Mouse (Mus musculus) liver, adult 2 months (tissue): ENCODE data around the gene Pex7. TPM values are rescaled to one million over a fixed set of nuclear protein-coding genes. Genes with fewer than 3 reads are reported as not detected.
A peak's percentile ranks its signal among the peaks of the same experiment; 100 is the strongest.

ENCODE experiments used
- DNase-seq: peaks from one replicate; pipeline ENCODE4 v3.0.0-alpha.2; 2011; ENCODE audit warnings: low read depth, low spot score; ENCODE audit errors: extremely low read depth
- H3K27ac ChIP-seq: fragments of 200-500 bp; replicated peaks from 2 replicates; pipeline ENCODE4 v1.5.1; 2012; ENCODE audit warnings: low read depth, mild to moderate bottlenecking, control low read depth, inconsistent platforms, low read length; ENCODE audit not compliant: insufficient read depth
- H3K27me3 ChIP-seq: fragments of 200-500 bp; 2 replicates; pipeline ENCODE4 v1.6.1; 2012; ENCODE audit warnings: mild to moderate bottlenecking, moderate library complexity, low read length, inconsistent platforms; ENCODE audit not compliant: control insufficient read depth, insufficient read depth
- H3K36me3 ChIP-seq: fragments of 200-500 bp; 2 replicates; pipeline ENCODE4 v1.6.1; 2012; ENCODE audit warnings: low read length, inconsistent platforms; ENCODE audit not compliant: control insufficient read depth, insufficient read depth
- H3K4me1 ChIP-seq: fragments of 200-500 bp; 2 replicates; pipeline ENCODE4 v1.6.1; 2011; ENCODE audit warnings: low read length; ENCODE audit not compliant: control insufficient read depth, insufficient read depth
- H3K4me3 ChIP-seq: fragments of 200-500 bp; 2 replicates; pipeline ENCODE4 v1.5.1; 2011; ENCODE audit warnings: low read depth, mild to moderate bottlenecking, control low read depth, low read length, moderate library complexity; ENCODE audit not compliant: insufficient read depth
- H3K79me2 ChIP-seq: fragments of 200-500 bp; 2 replicates; pipeline ENCODE4 v1.6.1; 2012; ENCODE audit warnings: inconsistent platforms, mild to moderate bottlenecking, low read length, moderate library complexity; ENCODE audit not compliant: control insufficient read depth, insufficient read depth
- H3K9ac ChIP-seq: fragments of 200-500 bp; 2 replicates; pipeline ENCODE4 v1.6.1; 2012; ENCODE audit warnings: low read depth, mild to moderate bottlenecking, control low read depth, inconsistent platforms, low read length
- CTCF ChIP-seq: fragments of 200-500 bp; IDR thresholded peaks from 2 replicates; pipeline ENCODE4 v1.5.1; 2011; ENCODE audit warnings: low read depth, low read length, control low read depth
- POLR2A ChIP-seq: fragments of 200-500 bp; IDR thresholded peaks from 2 replicates; pipeline ENCODE4 v1.6.1; 2011; ENCODE audit warnings: low read length, control low read depth; ENCODE audit not compliant: insufficient read depth; ENCODE audit errors: extremely low read depth
- WGBS: fragments of 180-500 bp; shearing (Covaris S2); methylation state at CpG from one replicate; pipeline ENCODE4 v1.1.7; 2018; 5-methylcytosine and 5-hydroxymethylcytosine counted together
- polyA plus RNA-seq: library from polyadenylated mRNA; depleted of rRNA; stranded (reverse); fragments of >200 nt; gene quantifications from 2 replicates; pipeline ENCODE4 v1.2.3, GENCODE M21; 2012
- total RNA-seq: library from RNA; depleted of rRNA; stranded (reverse); fragments of >200 nt; gene quantifications from 2 replicates; pipeline ENCODE4 v1.2.3, GENCODE M21; 2014

The Pex7 gene
- total and polyA plus RNA-seq, 2 experiments = 114 to 118 TPM

DNA sequence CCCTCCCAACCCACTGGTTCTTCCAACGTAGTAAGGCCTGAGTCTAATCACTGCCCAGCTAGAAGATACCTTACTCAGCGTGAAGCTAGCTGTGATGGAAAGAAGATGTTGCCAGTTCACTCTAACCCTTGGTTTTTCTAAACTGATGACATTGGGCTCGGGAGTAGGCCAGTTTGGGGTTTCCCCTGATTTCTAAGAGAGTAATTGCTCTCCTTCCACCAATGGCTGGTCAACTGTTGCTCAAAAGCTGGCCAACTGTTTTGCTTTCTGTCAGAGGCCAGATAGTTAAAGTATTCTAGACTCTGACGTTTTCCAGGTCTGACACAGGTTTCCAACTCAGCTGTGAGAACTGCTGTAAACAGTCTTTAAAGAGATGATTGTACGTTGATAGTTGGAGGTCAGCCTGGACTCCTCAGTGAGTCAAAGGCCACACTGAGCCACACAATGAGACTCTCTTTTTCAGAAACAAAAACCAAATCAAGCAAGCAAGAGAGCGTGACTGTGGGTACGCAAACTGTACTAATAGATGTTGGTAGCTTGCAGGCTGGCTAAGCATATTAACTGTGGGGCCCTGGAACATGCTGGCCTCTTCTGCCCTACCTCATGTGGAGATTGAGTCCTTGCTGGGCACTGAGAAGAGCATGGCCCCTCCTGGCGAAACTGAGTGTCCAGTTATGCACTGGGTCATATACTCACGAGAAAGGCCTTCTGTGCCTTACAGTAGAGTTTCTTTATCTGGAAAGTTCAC is 29.6 kb upstream of the Pex7 start:
- DNase-seq = peak; percentile 95
- Histone ChIP-seq H3K27me3 (no peaks in the 10 kb centered on the region), H3K9ac (peak overlapping the region; percentile 68), H3K36me3 (no peaks in the 10 kb centered on the region), H3K79me2 (peaks cover 34% of the 10 kb centered on the region; the same call in 1 of the 2 replicates), H3K27ac (peak overlapping the region; percentile 75), H3K4me1 (peaks cover 26% of the 10 kb centered on the region), H3K4me3 (peak overlapping the region; percentile 23; the same call in 1 of the 2 replicates)
- WGBS = 29% methylated on average over 9 of the region's 9 CpGs
- TF ChIP-seq POLR2A = no peak
- no peak for TF ChIP-seq CTCF

GRCm38 (mm10) chr10:19935821-19936367 is 28.4 kb upstream of the Pex7 start:
- 0 out of 2 replicates have a peak overlapping the region, but pooled peaks have one; percentile 23 for H3K9ac ChIP-seq
- peak overlapping the region; percentile 25; the same call in 1 of the 2 replicates for H3K27ac ChIP-seq
- TF ChIP-seq CTCF (no peak), POLR2A (no peak)
- no peaks in the 10 kb centered on the region for H3K36me3 ChIP-seq
- peaks cover 23% of the 10 kb centered on the region for H3K4me1 ChIP-seq
- peaks cover 27% of the 10 kb centered on the region; the same call in 1 of the 2 replicates for H3K79me2 ChIP-seq
- peak; percentile 42 for DNase-seq
- H3K27me3 ChIP-seq = no peaks in the 10 kb centered on the region
- H3K4me3 ChIP-seq = peak overlapping the region; percentile 9; the same call in 1 of the 2 replicates
- WGBS = 17% methylated on average over 4 of the region's 4 CpGs

DNA sequence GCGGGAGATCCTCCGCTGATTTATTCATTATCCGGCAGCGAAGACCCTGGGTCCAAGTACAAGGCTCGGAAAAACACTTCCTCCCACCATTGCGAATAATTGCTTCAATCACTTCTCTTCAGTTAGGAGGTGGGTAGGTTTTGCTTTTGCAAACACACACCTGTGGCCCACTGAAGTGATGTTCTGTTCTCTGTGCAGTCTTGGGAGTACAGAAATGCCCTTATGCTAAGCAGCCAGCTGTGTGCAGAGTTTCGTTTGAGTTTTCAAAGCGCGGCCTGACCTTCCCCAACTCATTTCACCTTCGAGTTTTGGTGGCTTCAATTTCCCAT is 27.8 kb upstream of the Pex7 start:
- no peak for TF ChIP-seq POLR2A
- Histone ChIP-seq H3K4me3 (peak overlapping the region; percentile 86), H3K79me2 (peaks cover 22% of the 10 kb centered on the region; the same call in 1 of the 2 replicates), H3K27ac (peak overlapping the region; percentile 69), H3K4me1 (peaks cover 23% of the 10 kb centered on the region), H3K27me3 (no peaks in the 10 kb centered on the region), H3K36me3 (no peaks in the 10 kb centered on the region), H3K9ac (peak overlapping the region; percentile 83)
- 5% methylated on average over 10 of the region's 10 CpGs for WGBS
- peak; percentile 65 for DNase-seq

GRCm38 (mm10) chr10:19934384-19935294 is 27.1 kb upstream of the Pex7 start, which contains the start of gene Map3k5:
TSS of gene Map3k5 (plus strand) at chr10:19934472.
- Histone ChIP-seq H3K79me2 (peaks cover 18% of the 10 kb centered on the region; the same call in 1 of the 2 replicates), H3K27ac (peak within 1 kb of the TSS; percentile 83), H3K27me3 (no peaks in the 10 kb centered on the region), H3K9ac (peak within 1 kb of the TSS; percentile 88), H3K36me3 (no peaks in the 10 kb centered on the region), H3K4me1 (peaks cover 19% of the 10 kb centered on the region), H3K4me3 (peak within 1 kb of the TSS; percentile 86)
- under 1% methylated on average over 94 of the region's 95 CpGs for WGBS
- TF ChIP-seq POLR2A (no peak), CTCF (no peak)
- DNase-seq = no peak

GRCm38 (mm10) chr10:19933511-19934383 is 26.3 kb upstream of the Pex7 start:
- H3K4me1 ChIP-seq = peaks cover 12% of the 10 kb centered on the region
- no peaks in the 10 kb centered on the region for H3K36me3 ChIP-seq
- H3K27ac ChIP-seq = peak overlapping the region; percentile 83
- H3K27me3 ChIP-seq = no peaks in the 10 kb centered on the region
- under 1% methylated on average over 96 of the region's 97 CpGs for WGBS
- TF ChIP-seq CTCF (peak; percentile 71), POLR2A (peak; percentile 12; the same call in 1 of the 2 replicates)
- H3K4me3 ChIP-seq = peak overlapping the region; percentile 86
- peaks cover 11% of the 10 kb centered on the region; the same call in 1 of the 2 replicates for H3K79me2 ChIP-seq
- peak overlapping the region; percentile 88 for H3K9ac ChIP-seq
- DNase-seq = peak; percentile 71
